Mouse (Mus musculus) forebrain, embryonic 14.5 days (tissue): Measurements from ENCODE around the gene Eef1g. TPM values are rescaled to one million over a fixed set of nuclear protein-coding genes. Genes with fewer than 3 reads are reported as not detected.
"Not testable (repeated sequence)": the region's sequence is repeated elsewhere in the genome, so short reads cannot be mapped to it uniquely, and the experiment has no call there.

ENCODE experiments used
- ATAC-seq: fragments of 200-750 bp; cut with Nextera tagmentation; 2 replicates; pipeline ENCODE4 v1.8.0; 2017; ENCODE audit warnings: mild to moderate bottlenecking, moderate library complexity
- DNase-seq: peaks from one replicate; pipeline ENCODE4 v3.0.0-alpha.2; 2015; ENCODE audit warnings: low spot score
- H3K27ac ChIP-seq: fragments of 300-500 bp; sonication (generic); 2 replicates; pipeline ENCODE4 v1.5.1; 2014; ENCODE audit warnings: low read depth, mild to moderate bottlenecking, control low read depth, low read length, moderate library complexity
- H3K27me3 ChIP-seq: fragments of 300-500 bp; sonication (generic); replicated peaks from 2 replicates; pipeline ENCODE4 v1.6.1; 2014; ENCODE audit warnings: low read length, control low read depth, mixed read lengths; ENCODE audit not compliant: control insufficient read depth, insufficient read depth
- H3K36me3 ChIP-seq: fragments of 300-500 bp; sonication (generic); 2 replicates; pipeline ENCODE4 v1.6.1; 2014; ENCODE audit warnings: low read length, control low read depth; ENCODE audit not compliant: control insufficient read depth, insufficient read depth
- H3K4me1 ChIP-seq: fragments of 300-500 bp; sonication (generic); 2 replicates; pipeline ENCODE4 v1.6.1; 2014; ENCODE audit warnings: antibody characterized with exemption, low read length, control low read depth; ENCODE audit not compliant: control insufficient read depth, insufficient read depth
- H3K4me2 ChIP-seq: fragments of 300-500 bp; sonication (generic); 2 replicates; pipeline ENCODE4 v1.6.1; 2014; ENCODE audit warnings: mild to moderate bottlenecking, control low read depth, low read length
- H3K4me3 ChIP-seq: fragments of 300-500 bp; sonication (generic); 2 replicates; pipeline ENCODE4 v1.5.1; 2014; ENCODE audit warnings: low read depth, low read length, control low read depth
- H3K9ac ChIP-seq: fragments of 300-500 bp; sonication (generic); 2 replicates; pipeline ENCODE4 v1.6.1; 2014; ENCODE audit warnings: mild to moderate bottlenecking, low read length, control low read depth, moderate library complexity
- H3K9me3 ChIP-seq: fragments of 300-500 bp; sonication (generic); replicated peaks from 2 replicates; pipeline ENCODE4 v1.6.1; 2016; ENCODE audit warnings: low read length, control low read depth, mixed read lengths; ENCODE audit not compliant: control insufficient read depth
- WGBS: fragments of 180-500 bp; shearing (Covaris S2); extraction: QIAGEN DNeasy Blood & Tissue Kit; methylation state at CpG from one replicate; pipeline ENCODE4 v1.1.7; 2014; 5-methylcytosine and 5-hydroxymethylcytosine counted together
- polyA plus RNA-seq: library from polyadenylated mRNA; unstranded; fragments of >200 nt; fragmentation: Nextera tagmentation; extraction: Ambion mirVana; gene quantifications from 2 replicates; pipeline ENCODE4 v1.2.1, GENCODE M21; 2014

Gene Eef1g
- polyA plus RNA-seq, 1 experiment from 2014 or later, result 360 TPM

DNA sequence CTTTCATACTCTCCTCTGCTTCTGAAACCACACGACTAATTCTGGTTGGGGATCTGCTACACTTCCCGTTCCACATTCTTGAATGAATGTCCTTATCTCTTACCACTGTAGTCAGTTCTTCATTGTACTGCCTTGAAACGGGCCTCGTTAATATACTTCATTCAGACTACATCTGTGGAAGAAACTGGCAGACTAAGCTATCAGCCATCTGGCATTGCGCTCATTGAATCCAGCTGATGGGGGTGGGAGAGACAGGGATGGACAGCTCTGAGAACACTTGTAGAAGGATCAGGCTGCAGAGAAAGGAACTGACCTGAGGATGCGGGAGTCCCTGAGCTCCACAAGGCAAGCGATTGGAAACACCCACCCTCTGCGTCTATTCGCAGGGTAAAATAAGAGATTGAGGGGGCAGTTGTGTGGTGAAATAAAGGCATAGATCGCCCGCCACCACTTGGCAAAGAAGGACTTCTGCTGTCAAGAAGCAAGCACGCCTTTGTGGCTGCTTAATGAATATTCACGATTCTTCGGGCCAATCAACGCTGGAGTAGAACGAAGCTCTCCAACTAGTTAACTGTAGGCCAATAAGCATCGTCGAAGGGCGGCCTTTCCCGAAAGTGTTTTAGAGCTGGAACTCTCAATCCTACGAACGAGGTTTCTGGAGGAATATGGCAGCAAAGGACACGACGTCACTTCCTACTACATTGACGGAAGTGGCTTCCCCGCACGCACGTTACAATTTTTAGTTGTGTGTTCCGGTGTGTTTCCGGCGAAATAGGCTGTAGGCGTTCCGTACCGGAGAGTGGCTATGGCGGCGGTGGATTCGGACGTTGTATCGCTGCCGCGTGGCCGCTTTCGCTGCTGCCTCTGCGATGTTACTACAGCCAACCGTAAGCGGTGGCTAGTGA lies 13.5 kb upstream of the Eef1g start, which contains the start of gene Tut1:
Tut1 (plus strand) TSS at position 713 of the 905 bp plus-strand sequence.
- Histone ChIP-seq H3K4me1 (peaks cover 18% of the 10 kb centered on the region), H3K27me3 (no peaks in the 10 kb centered on the region), H3K9ac (peak within 1 kb of the TSS; percentile 74), H3K36me3 (peaks cover 63% of the 10 kb centered on the region), H3K27ac (peak within 1 kb of the TSS; percentile 98), H3K4me3 (peak within 1 kb of the TSS; percentile 69), H3K9me3 (no peaks in the 10 kb centered on the region), H3K4me2 (peak within 1 kb of the TSS; percentile 87)
- ATAC-seq, result peak; percentile 95
- WGBS, result 1% methylated on average over 46 of the region's 46 CpGs
- peak; percentile 100 for DNase-seq

DNA sequence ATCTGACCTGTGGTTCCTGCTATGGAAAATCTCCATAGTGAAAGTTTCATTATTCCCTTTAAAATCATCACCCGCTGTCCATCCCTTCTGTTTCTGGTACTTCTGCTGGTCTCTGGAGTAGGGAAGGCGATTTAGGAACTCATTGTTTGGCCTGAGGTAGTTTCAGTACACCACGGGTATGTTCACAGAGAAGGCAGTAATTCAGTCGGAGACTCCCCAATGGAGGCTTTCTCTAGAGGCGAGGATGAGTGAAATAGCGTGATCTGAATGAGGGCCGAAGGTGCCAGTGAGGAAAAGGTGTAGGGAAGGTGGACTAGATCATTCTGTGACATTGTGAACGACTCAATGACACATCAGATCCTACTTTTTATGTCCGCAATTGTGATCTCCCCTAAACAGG lies 12.7 kb upstream of the Eef1g start:
- Histone ChIP-seq H3K9me3 (no peaks in the 10 kb centered on the region), H3K27me3 (no peaks in the 10 kb centered on the region), H3K36me3 (peaks cover 61% of the 10 kb centered on the region), H3K9ac (peak overlapping the region; percentile 74), H3K4me3 (peak overlapping the region; percentile 69), H3K4me2 (peak overlapping the region; percentile 87), H3K4me1 (peaks cover 18% of the 10 kb centered on the region), H3K27ac (peak overlapping the region; percentile 98)
- no peak for DNase-seq
- no peak for ATAC-seq
- 5% methylated on average over 9 of the region's 9 CpGs for WGBS

DNA sequence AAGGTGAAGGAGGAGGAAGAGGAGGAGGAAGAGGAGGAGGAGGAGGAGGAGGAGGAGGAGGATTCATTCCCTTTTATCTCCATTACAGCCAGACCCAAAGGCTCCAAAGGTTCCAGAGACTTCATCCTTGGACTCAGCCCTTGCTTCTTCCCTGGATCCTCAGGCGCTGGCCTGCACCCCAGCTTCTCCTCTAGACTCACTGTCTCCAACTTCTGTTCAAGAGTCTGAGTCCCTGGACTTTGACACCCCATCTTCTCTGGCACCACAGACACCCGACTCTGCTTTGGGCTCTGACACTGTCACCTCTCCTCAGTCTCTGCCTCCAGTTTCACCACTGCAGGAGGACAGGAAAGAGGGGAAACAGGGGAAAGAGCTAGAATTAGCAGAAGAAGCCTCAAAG lies 4.6 kb upstream of the Eef1g start:
- peaks cover 81% of the 10 kb centered on the region for H3K36me3 ChIP-seq
- H3K27ac ChIP-seq, result no peak overlapping the region
- no peak overlapping the region for H3K4me2 ChIP-seq
- H3K27me3 ChIP-seq, result no peaks in the 10 kb centered on the region
- DNase-seq (no peak), ATAC-seq (no peak)
- no peak overlapping the region for H3K4me3 ChIP-seq
- H3K9ac ChIP-seq, result no peak overlapping the region
- peaks cover 8% of the 10 kb centered on the region for H3K4me1 ChIP-seq
- no peaks in the 10 kb centered on the region for H3K9me3 ChIP-seq
- WGBS, result 83% methylated on average over 2 of the region's 2 CpGs

DNA sequence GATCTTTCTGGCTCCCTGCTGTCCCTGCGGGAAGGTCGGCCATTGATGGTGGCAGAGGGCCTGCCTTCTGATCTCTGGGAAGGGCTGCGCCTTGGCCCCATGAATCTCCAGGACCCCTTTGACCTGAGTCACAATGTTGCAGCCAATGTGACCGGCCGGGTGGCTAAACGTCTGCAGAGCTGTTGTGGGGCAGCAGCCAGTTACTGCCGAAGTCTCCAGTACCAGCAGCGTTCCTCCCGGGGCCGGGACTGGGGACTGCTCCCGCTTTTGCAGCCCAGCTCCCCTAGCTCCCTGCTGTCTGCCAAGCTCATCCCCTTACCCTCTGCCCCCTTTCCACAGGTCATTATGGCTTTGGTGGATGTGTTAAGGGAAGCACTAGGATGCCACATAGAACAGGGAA lies 1.8 kb upstream of the Eef1g start:
- Histone ChIP-seq H3K9me3 (no peaks in the 10 kb centered on the region), H3K27me3 (no peaks in the 10 kb centered on the region), H3K4me2 (no peak overlapping the region), H3K36me3 (peaks cover 73% of the 10 kb centered on the region), H3K9ac (no peak overlapping the region), H3K4me1 (peaks cover 10% of the 10 kb centered on the region), H3K27ac (no peak overlapping the region), H3K4me3 (no peak overlapping the region)
- ATAC-seq (no peak), DNase-seq (no peak)
- 93% methylated on average over 11 of the region's 11 CpGs for WGBS

DNA sequence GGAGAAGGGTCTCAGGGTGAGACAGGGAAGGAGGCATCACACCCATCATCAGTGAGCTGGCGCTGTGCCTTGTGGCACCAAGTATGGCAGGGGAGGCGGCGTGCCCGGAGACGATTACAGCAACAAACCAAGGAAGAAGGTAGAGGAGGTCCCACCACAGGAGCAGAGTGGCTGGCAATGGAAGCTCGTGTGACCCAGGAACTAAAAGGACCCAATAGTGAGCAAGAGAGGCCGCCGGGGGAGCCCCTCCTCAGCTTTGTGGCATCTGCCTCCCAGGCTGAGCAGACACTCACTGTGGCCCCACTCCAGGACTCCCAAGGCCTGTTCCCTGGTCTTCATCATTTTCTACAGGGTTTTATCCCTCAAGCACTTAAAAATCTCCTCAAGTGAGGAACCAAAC lies 1.1 kb upstream of the Eef1g start:
- DNase-seq, result no peak
- WGBS, result 78% methylated on average over 8 of the region's 8 CpGs
- peaks cover 73% of the 10 kb centered on the region for H3K36me3 ChIP-seq
- peak overlapping the region; percentile 60 for H3K4me2 ChIP-seq
- no peaks in the 10 kb centered on the region for H3K9me3 ChIP-seq
- no peak for ATAC-seq
- no peaks in the 10 kb centered on the region for H3K27me3 ChIP-seq
- peak overlapping the region; percentile 62; the same call in 1 of the 2 replicates for H3K9ac ChIP-seq
- H3K4me3 ChIP-seq, result peak overlapping the region; percentile 80; the same call in 1 of the 2 replicates
- no peak overlapping the region; the same call in 1 of the 2 replicates for H3K27ac ChIP-seq
- H3K4me1 ChIP-seq, result peaks cover 10% of the 10 kb centered on the region

DNA sequence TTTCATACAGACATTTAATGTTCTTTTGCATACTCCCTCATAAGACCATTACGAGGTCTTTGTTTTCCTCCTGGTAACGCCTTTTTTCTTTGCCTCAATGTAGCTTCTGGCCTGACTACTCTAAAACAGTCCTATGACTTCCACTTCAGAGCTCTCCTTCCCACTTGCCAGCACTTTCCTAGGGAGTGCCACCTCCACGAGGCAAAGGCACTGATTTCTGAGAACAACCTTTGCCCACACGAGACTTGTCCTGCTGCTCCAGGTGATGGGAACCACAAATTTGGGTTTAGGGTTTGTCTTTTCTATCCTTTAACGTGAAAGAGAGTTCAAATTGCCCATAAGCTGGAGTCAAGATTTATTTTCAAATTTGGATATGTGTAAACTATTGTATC lies 647 bp upstream of the Eef1g start:
- WGBS, result 48% methylated on average over 5 of the region's 5 CpGs
- Histone ChIP-seq H3K4me2 (peak overlapping the region; percentile 60), H3K9ac (peak overlapping the region; percentile 62), H3K27me3 (no peaks in the 10 kb centered on the region), H3K4me1 (peaks cover 10% of the 10 kb centered on the region), H3K4me3 (peak overlapping the region; percentile 80), H3K27ac (peak overlapping the region; percentile 83), H3K9me3 (no peaks in the 10 kb centered on the region), H3K36me3 (peaks cover 74% of the 10 kb centered on the region)
- DNase-seq (no peak), ATAC-seq (no peak)

DNA sequence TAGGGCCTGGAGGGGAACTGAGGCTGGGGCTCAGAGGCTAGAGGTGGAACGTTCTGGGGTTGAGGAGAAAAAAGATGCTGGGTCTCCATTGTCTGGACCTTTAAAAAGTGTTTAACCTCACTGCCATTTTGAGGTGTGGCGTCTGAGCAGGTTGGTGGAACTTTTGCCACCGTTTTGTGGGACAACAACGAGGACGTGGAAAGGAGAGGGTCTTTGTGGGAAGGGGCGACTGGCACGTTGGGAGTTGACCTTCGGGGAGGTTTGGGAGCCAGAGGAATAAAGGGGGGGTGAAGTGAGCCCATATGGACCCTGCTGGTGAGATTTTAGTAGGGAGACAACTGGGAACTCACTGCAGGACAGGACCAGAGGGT lies 517 bp downstream of the Eef1g start:
- WGBS, result 0% methylated on average over 8 of the region's 8 CpGs
- Histone ChIP-seq H3K27me3 (no peaks in the 10 kb centered on the region), H3K9ac (peak overlapping the region; percentile 92), H3K27ac (peak overlapping the region; percentile 74; the same call in 1 of the 2 replicates), H3K36me3 (peaks cover 74% of the 10 kb centered on the region), H3K9me3 (no peaks in the 10 kb centered on the region), H3K4me3 (peak overlapping the region; percentile 80), H3K4me2 (peak overlapping the region; percentile 85), H3K4me1 (peaks cover 10% of the 10 kb centered on the region)
- DNase-seq (no peak), ATAC-seq (peak; percentile 1; the same call in 1 of the 2 replicates)

DNA sequence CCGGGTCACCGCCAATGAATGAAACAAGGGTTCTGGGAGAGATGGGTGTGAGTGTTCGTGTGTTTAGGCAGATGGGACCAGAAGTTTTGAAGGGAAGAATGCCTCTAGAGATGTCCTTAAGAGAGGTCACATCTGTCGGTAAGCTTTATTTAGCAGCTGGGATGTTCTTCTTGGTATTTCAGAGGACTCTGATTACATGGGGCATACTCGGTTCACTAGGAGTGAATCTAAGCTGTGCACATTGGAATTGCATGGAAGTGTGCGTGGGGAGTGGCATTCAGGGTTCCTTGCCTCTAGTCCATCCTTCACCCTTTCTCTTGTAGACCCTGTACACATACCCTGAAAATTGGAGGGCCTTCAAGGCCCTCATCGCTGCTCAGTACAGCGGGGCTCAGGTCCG lies 1.1 kb downstream of the Eef1g start:
- Histone ChIP-seq H3K36me3 (peaks cover 74% of the 10 kb centered on the region), H3K27ac (no peak overlapping the region; the same call in 1 of the 2 replicates)
- WGBS, result under 1% methylated on average over 8 of the region's 9 CpGs

DNA sequence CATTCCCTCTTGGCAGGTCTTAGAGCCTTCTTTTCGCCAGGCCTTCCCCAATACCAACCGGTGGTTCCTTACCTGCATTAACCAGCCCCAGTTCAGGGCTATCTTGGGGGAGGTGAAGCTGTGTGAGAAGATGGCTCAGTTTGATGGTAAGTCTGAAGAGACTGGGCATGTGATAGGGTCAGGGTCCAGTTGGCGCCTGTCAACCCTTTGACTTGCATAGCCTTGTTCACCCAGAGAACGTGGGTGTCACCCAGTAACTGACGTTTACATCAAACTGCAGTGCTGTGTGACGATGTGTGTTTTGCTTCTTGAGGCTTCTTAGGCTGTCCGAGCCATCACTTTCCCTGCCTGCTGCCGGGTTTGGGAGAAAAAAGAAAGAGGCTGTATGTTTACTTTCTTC lies 5.7 kb downstream of the Eef1g start:
- not testable (repeated sequence) for DNase-seq, H3K27me3 ChIP-seq, H3K27ac ChIP-seq, H3K4me3 ChIP-seq, ATAC-seq, H3K9me3 ChIP-seq, H3K4me1 ChIP-seq, H3K9ac ChIP-seq, H3K4me2 ChIP-seq
- H3K36me3 ChIP-seq, result peaks cover 87% of the 10 kb centered on the region
- 94% methylated on average over 8 of the region's 8 CpGs for WGBS

More for the DNA sequence above, 1.1 kb downstream of the Eef1g start:
- H3K4me3 ChIP-seq, result peak overlapping the region; percentile 80
- no peak for ATAC-seq
- peak overlapping the region; percentile 92 for H3K9ac ChIP-seq
- no peaks in the 10 kb centered on the region for H3K27me3 ChIP-seq
- H3K4me2 ChIP-seq, result peak overlapping the region; percentile 85
- H3K9me3 ChIP-seq, result no peaks in the 10 kb centered on the region
- no peak for DNase-seq
- peaks cover 10% of the 10 kb centered on the region for H3K4me1 ChIP-seq
